Comparison of ENCODE assay signal across 19 mouse cellular contexts in the genomic region with DNA sequence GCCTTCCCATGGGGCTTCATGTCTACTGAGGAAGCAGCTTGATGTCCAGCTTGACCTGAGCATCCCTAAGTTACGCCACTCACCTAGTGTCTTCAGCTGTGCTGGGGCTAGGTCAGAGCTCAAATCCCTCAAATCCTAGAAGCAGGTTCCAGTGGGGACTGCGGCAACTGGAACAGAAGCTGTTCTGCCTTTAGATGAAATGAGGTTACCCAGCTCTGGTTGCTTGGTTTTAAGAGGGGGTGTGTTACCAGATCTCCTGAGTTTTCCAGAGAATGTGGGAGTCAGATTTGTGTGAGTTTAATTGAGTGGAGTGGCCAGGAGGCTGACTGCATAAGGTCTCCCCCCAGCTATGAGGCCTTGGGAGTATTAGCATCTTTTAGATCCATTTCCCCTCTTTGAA. TPM values are rescaled to one million over a fixed set of nuclear protein-coding genes. Genes with fewer than 3 reads are reported as not detected.
"Had no signal": no experiment of that assay in that cellular context is flagged by ENCODE, and none has a peak within 500 bp of the region (broad histone marks: within the 10 kb centered on the region; RNA-seq: fewer than 3 reads in every experiment).

No protein-coding gene starts in this region.

- H3K36me3 ChIP-seq: neural tube, embryonic 13.5 days; neural tube, embryonic 15.5 days; stomach, embryonic 15.5 days had no signal

- H3K9ac ChIP-seq: neural tube, embryonic 13.5 days; neural tube, embryonic 15.5 days; stomach, embryonic 15.5 days had no signal

- H3K27me3 ChIP-seq: neural tube, embryonic 13.5 days; neural tube, embryonic 15.5 days; stomach, embryonic 15.5 days had no signal

- H3K4me3 ChIP-seq: neural tube, embryonic 13.5 days; neural tube, embryonic 15.5 days; stomach, embryonic 15.5 days had no signal

- DNase-seq: retina, postnatal 1 day; right cerebral cortex, adult 18-20 months; right cerebral cortex, postnatal 14 days; right cerebral cortex, postnatal 25 days; right cerebral cortex, postnatal 4 days; spleen, adult 18-20 months; thymus, adult 18-20 months; thymus, adult 2 months; thymus, postnatal 14 days; thymus, postnatal 25 days; thymus, postnatal 36 days; thymus, postnatal 4 days had no signal

- H3K27ac ChIP-seq: neural tube, embryonic 13.5 days; neural tube, embryonic 15.5 days; stomach, embryonic 15.5 days; stomach, postnatal 0 days had no signal

- H3K9me3 ChIP-seq: neural tube, embryonic 13.5 days; neural tube, embryonic 15.5 days; stomach, embryonic 15.5 days had no signal

- H3K4me1 ChIP-seq: neural tube, embryonic 13.5 days; neural tube, embryonic 15.5 days; stomach, embryonic 15.5 days had no signal

- H3K4me2 ChIP-seq: neural tube, embryonic 13.5 days; neural tube, embryonic 15.5 days; stomach, embryonic 15.5 days had no signal

RNA-seq across cellular contexts. Expression of gene Fbxo40, which starts 11.1 kb away (rescaled TPM):
- polyA plus RNA-seq: neural tube, embryonic 14.5 days; small intestine, adult 2 months; stomach, embryonic 14.5 days; stomach, postnatal 0 days had no signal
